Mouse (Mus musculus) brain, adult 2 months (tissue): ENCODE measurements at regions not wholly inside any gene's neighbourhood (a gene's known extent, or its start where the extent isn't known, plus 50 kb on each side); places are given as distances from the start of the nearest gene placed in this dataset.

ENCODE experiments used
- DNase-seq: peaks from one replicate; pipeline ENCODE4 v3.0.0; 2011; ENCODE audit warnings: low read depth, low spot score

- no peak for DNase-seq
Measured at GRCm38 (mm10) chr4:12272914-12273313, 101.1 kb upstream of the Fam92a start.

- peak; percentile 19 for DNase-seq
Measured at GRCm38 (mm10) chr4:12272378-12272777, 100.6 kb upstream of the Fam92a start.

GRCm38 (mm10) chr4:12263746-12264145 is 91.9 kb upstream of the Fam92a start:
- DNase-seq, result no peak

GRCm38 (mm10) chr4:12263197-12263596 is 91.4 kb upstream of the Fam92a start:
- DNase-seq, result peak; percentile 46

GRCm38 (mm10) chr4:12247994-12248393 is 76.2 kb upstream of the Fam92a start:
- peak; percentile 51 for DNase-seq

GRCm38 (mm10) chr4:12246595-12246994 is 74.8 kb upstream of the Fam92a start:
- no peak for DNase-seq

GRCm38 (mm10) chr4:12240941-12241571 is 69.2 kb upstream of the Fam92a start:
- peak; percentile 83 for DNase-seq

- no peak for DNase-seq
Measured at GRCm38 (mm10) chr4:12230731-12231130, 58.9 kb upstream of the Fam92a start.
